Mouse (Mus musculus) olfactory bulb, adult 2 months (tissue): ENCODE data around the gene Reep1.

ENCODE experiments used
- CTCF ChIP-seq: fragments of 200-500 bp; IDR thresholded peaks from 2 replicates; pipeline ENCODE4 v1.5.1; 2012; ENCODE audit warnings: low read depth, mild to moderate bottlenecking, low read length, moderate library complexity; ENCODE audit not compliant: insufficient read depth
- POLR2A ChIP-seq: fragments of 200-500 bp; IDR thresholded peaks from 2 replicates; pipeline ENCODE4 v1.6.1; 2012; ENCODE audit warnings: mild to moderate bottlenecking, low read depth, low read length, moderate library complexity; ENCODE audit not compliant: insufficient read depth

DNA sequence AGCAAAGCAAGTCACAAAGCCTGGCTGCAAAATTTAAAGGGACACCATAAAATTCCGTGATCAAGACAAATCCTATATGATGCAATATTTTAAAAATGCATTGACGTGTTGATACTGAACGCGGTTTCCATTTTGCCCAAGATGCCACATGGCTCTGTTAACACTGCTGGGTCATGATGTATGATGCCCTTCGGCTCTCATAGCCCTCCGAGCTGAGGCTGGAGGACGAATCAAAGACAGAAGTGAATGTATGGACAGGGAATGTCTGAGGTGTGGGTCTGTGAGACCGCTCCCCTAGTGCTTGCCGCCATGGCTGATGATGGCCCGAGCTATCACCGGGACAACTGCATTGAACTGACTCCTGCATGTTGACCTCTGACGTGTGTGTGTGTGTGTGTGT lies 490 bp upstream of the Reep1 start:
- TF ChIP-seq CTCF, result no peak
- TF ChIP-seq POLR2A, result no peak
